Mouse (Mus musculus): Measurements from ENCODE around the gene Lhx2. TPM values are rescaled to one million over a fixed set of nuclear protein-coding genes. Genes with fewer than 3 reads are reported as not detected.

The Lhx2 gene
- polyA plus RNA-seq, 1 experiment: 0.70 TPM

GRCm38 (mm10) chr2:38348660-38349420 is 9.8 kb downstream of the Lhx2 start:
- TF ChIP-seq CTCF (IDR thresholded peaks at IDR 0.05; ENCODE audit: control insufficient read depth, insufficient read depth, low read length) (no peak), POLR2A (IDR thresholded peaks at IDR 0.05; ENCODE audit: borderline replicate concordance, control insufficient read depth, low read depth, low read length) (no peak)
- H3K4me3 ChIP-seq (replicated peaks; ENCODE audit: control insufficient read depth, low read depth, low read length): no peak overlapping the region
- H3K27ac ChIP-seq (ENCODE audit: control insufficient read depth, insufficient read depth, low read depth, low read length, poor library complexity): no peak overlapping the region
- no peaks in the 10 kb centered on the region; the same call in 1 of the 2 replicates for H3K4me1 ChIP-seq (ENCODE audit: control insufficient read depth, insufficient read depth, low read length)
- 7% methylated on average over 19 of the region's 19 CpGs for WGBS

- WGBS: 10% methylated on average over 12 of the region's 12 CpGs
- H3K4me3 ChIP-seq (replicated peaks; ENCODE audit: control insufficient read depth, low read depth, low read length): no peak overlapping the region
- TF ChIP-seq CTCF (IDR thresholded peaks at IDR 0.05; ENCODE audit: control insufficient read depth, insufficient read depth, low read length) (no peak), POLR2A (IDR thresholded peaks at IDR 0.05; ENCODE audit: borderline replicate concordance, control insufficient read depth, low read depth, low read length) (no peak)
- H3K27ac ChIP-seq (ENCODE audit: control insufficient read depth, insufficient read depth, low read depth, low read length, poor library complexity): no peak overlapping the region
- H3K4me1 ChIP-seq (ENCODE audit: control insufficient read depth, insufficient read depth, low read length): no peaks in the 10 kb centered on the region; the same call in 1 of the 2 replicates
Observed at GRCm38 (mm10) chr2:38349447-38350350, 10.6 kb downstream of the Lhx2 start.

GRCm38 (mm10) chr2:38350386-38350785 is 11.3 kb downstream of the Lhx2 start:
- H3K4me3 ChIP-seq (replicated peaks; ENCODE audit: control insufficient read depth, low read depth, low read length): no peak overlapping the region
- WGBS: under 1% methylated on average over 13 of the region's 13 CpGs

GRCm38 (mm10) chr2:38350796-38351195 is 11.7 kb downstream of the Lhx2 start:
- WGBS: 1% methylated on average over 36 of the region's 37 CpGs
- Histone ChIP-seq H3K27ac (ENCODE audit: control insufficient read depth, insufficient read depth, low read depth, low read length, poor library complexity) (no peak overlapping the region), H3K4me3 (replicated peaks; ENCODE audit: control insufficient read depth, low read depth, low read length) (no peak overlapping the region), H3K4me1 (ENCODE audit: control insufficient read depth, insufficient read depth, low read length) (no peaks in the 10 kb centered on the region; the same call in 1 of the 2 replicates)
- no peak for TF ChIP-seq POLR2A (IDR thresholded peaks at IDR 0.05; ENCODE audit: borderline replicate concordance, control insufficient read depth, low read depth, low read length)
- no peak for TF ChIP-seq CTCF (IDR thresholded peaks at IDR 0.05; ENCODE audit: control insufficient read depth, insufficient read depth, low read length)

More at GRCm38 (mm10) chr2:38350386-38350785, 11.3 kb downstream of the Lhx2 start:
- TF ChIP-seq POLR2A (IDR thresholded peaks at IDR 0.05; ENCODE audit: borderline replicate concordance, control insufficient read depth, low read depth, low read length): no peak
- no peak for TF ChIP-seq CTCF (IDR thresholded peaks at IDR 0.05; ENCODE audit: control insufficient read depth, insufficient read depth, low read length)
- Histone ChIP-seq H3K27ac (ENCODE audit: control insufficient read depth, insufficient read depth, low read depth, low read length, poor library complexity) (no peak overlapping the region), H3K4me1 (ENCODE audit: control insufficient read depth, insufficient read depth, low read length) (no peaks in the 10 kb centered on the region; the same call in 1 of the 2 replicates)

GRCm38 (mm10) chr2:38351641-38352320 is 12.7 kb downstream of the Lhx2 start:
- TF ChIP-seq POLR2A (IDR thresholded peaks at IDR 0.05; ENCODE audit: borderline replicate concordance, control insufficient read depth, low read depth, low read length): no peak
- TF ChIP-seq CTCF (IDR thresholded peaks at IDR 0.05; ENCODE audit: control insufficient read depth, insufficient read depth, low read length): no peak
- no peak overlapping the region for H3K27ac ChIP-seq (ENCODE audit: control insufficient read depth, insufficient read depth, low read depth, low read length, poor library complexity)
- 2% methylated on average over 57 of the region's 57 CpGs for WGBS
- no peaks in the 10 kb centered on the region; the same call in 1 of the 2 replicates for H3K4me1 ChIP-seq (ENCODE audit: control insufficient read depth, insufficient read depth, low read length)
- H3K4me3 ChIP-seq (replicated peaks; ENCODE audit: control insufficient read depth, low read depth, low read length): no peak overlapping the region

- H3K4me1 ChIP-seq (ENCODE audit: control insufficient read depth, insufficient read depth, low read length): no peaks in the 10 kb centered on the region; the same call in 1 of the 2 replicates
- no peak overlapping the region for H3K4me3 ChIP-seq (replicated peaks; ENCODE audit: control insufficient read depth, low read depth, low read length)
- no peak overlapping the region for H3K27ac ChIP-seq (ENCODE audit: control insufficient read depth, insufficient read depth, low read depth, low read length, poor library complexity)
- WGBS: 7% methylated on average over 21 of the region's 21 CpGs
- no peak for TF ChIP-seq POLR2A (IDR thresholded peaks at IDR 0.05; ENCODE audit: borderline replicate concordance, control insufficient read depth, low read depth, low read length)
- no peak for TF ChIP-seq CTCF (IDR thresholded peaks at IDR 0.05; ENCODE audit: control insufficient read depth, insufficient read depth, low read length)
Observed at GRCm38 (mm10) chr2:38352321-38353007, 13.4 kb downstream of the Lhx2 start.

- Histone ChIP-seq H3K27ac (ENCODE audit: control insufficient read depth, insufficient read depth, low read depth, low read length, poor library complexity) (no peak overlapping the region), H3K4me3 (replicated peaks; ENCODE audit: control insufficient read depth, low read depth, low read length) (no peak overlapping the region), H3K4me1 (ENCODE audit: control insufficient read depth, insufficient read depth, low read length) (no peaks in the 10 kb centered on the region; the same call in 1 of the 2 replicates)
- WGBS: 17% methylated on average over 10 of the region's 10 CpGs
- TF ChIP-seq CTCF (IDR thresholded peaks at IDR 0.05; ENCODE audit: control insufficient read depth, insufficient read depth, low read length): no peak
- no peak for TF ChIP-seq POLR2A (IDR thresholded peaks at IDR 0.05; ENCODE audit: borderline replicate concordance, control insufficient read depth, low read depth, low read length)
Observed at GRCm38 (mm10) chr2:38353008-38353379, 13.9 kb downstream of the Lhx2 start.
